Mouse (Mus musculus) forebrain, embryonic 11.5 days (tissue): ENCODE data around the gene Krcc1. TPM values are rescaled to one million over a fixed set of nuclear protein-coding genes. Genes with fewer than 3 reads are reported as not detected.
"Not testable (repeated sequence)": the region's sequence is repeated elsewhere in the genome, so short reads cannot be mapped to it uniquely, and the experiment has no call there.

Experiments used
- ATAC-seq: fragments of 200-750 bp; cut with Nextera tagmentation; replicated peaks from 2 replicates; pipeline ENCODE4 v1.8.0; 2017; ENCODE audit warnings: moderate TSS enrichment; ENCODE audit not compliant: low FRiP score
- DNase-seq: peaks from one replicate; pipeline ENCODE4 v3.0.0-alpha.2; 2017; ENCODE audit warnings: low spot score
- H3K27ac ChIP-seq: fragments of 300-500 bp; sonication (generic); 2 replicates; pipeline ENCODE4 v1.5.1; 2014; ENCODE audit warnings: low read depth, low read length
- H3K27me3 ChIP-seq: fragments of 300-500 bp; sonication (generic); 2 replicates; pipeline ENCODE4 v1.6.1; 2014; ENCODE audit warnings: mild to moderate bottlenecking, low read length, mixed read lengths; ENCODE audit not compliant: control insufficient read depth, insufficient read depth
- H3K36me3 ChIP-seq: fragments of 300-500 bp; sonication (generic); 2 replicates; pipeline ENCODE4 v1.6.1; 2014; ENCODE audit warnings: mild to moderate bottlenecking, low read length, moderate library complexity, mixed read lengths; ENCODE audit not compliant: control insufficient read depth, insufficient read depth
- H3K4me1 ChIP-seq: fragments of 300-500 bp; sonication (generic); replicated peaks from 2 replicates; pipeline ENCODE4 v1.6.1; 2014; ENCODE audit warnings: low read length, mixed read lengths; ENCODE audit not compliant: control insufficient read depth, insufficient read depth
- H3K4me2 ChIP-seq: fragments of 300-500 bp; sonication (generic); 2 replicates; pipeline ENCODE4 v1.6.1; 2014; ENCODE audit warnings: low read depth, mild to moderate bottlenecking, low read length, moderate library complexity, mixed read lengths; ENCODE audit not compliant: severe bottlenecking
- H3K4me3 ChIP-seq: fragments of 300-500 bp; sonication (generic); 2 replicates; pipeline ENCODE4 v1.5.1; 2014; ENCODE audit warnings: low read depth, low read length
- H3K9ac ChIP-seq: fragments of 300-500 bp; sonication (generic); 2 replicates; pipeline ENCODE4 v1.6.1; 2014; ENCODE audit warnings: low read length
- H3K9me3 ChIP-seq: fragments of 300-500 bp; sonication (generic); 2 replicates; pipeline ENCODE4 v1.6.1; 2016; ENCODE audit warnings: low read length, mixed read lengths; ENCODE audit not compliant: control insufficient read depth
- WGBS: fragments of 180-500 bp; shearing (Covaris S2); extraction: QIAGEN DNeasy Blood & Tissue Kit; methylation state at CpG from one replicate; pipeline ENCODE4 v1.1.7; 2014; 5-methylcytosine and 5-hydroxymethylcytosine counted together
- microRNA-seq: library from miRNA; unstranded; fragments of <30 nt; microRNA quantifications from one replicate; pipeline ENCODE4, GENCODE M21; 2016; ENCODE audit not compliant: insufficient number of aligned reads
- polyA plus RNA-seq: library from polyadenylated mRNA; unstranded; fragments of >200 nt; fragmentation: Nextera tagmentation; extraction: Ambion mirVana; gene quantifications from 2 replicates; pipeline ENCODE4 v1.2.1, GENCODE M21; 2014

The Krcc1 gene
- polyA plus RNA-seq, 1 experiment from 2014 or later, result 37.1 TPM

GRCm38 (mm10) chr6:71331491-71331890, 60.0 kb downstream of the Krcc1 start:
- H3K27me3 ChIP-seq, DNase-seq, H3K9me3 ChIP-seq, H3K36me3 ChIP-seq, H3K9ac ChIP-seq, H3K4me2 ChIP-seq, H3K27ac ChIP-seq, H3K4me1 ChIP-seq, H3K4me3 ChIP-seq, ATAC-seq: not testable (repeated sequence)
- WGBS, result 91% methylated on average over 1 of the region's 4 CpGs

DNA sequence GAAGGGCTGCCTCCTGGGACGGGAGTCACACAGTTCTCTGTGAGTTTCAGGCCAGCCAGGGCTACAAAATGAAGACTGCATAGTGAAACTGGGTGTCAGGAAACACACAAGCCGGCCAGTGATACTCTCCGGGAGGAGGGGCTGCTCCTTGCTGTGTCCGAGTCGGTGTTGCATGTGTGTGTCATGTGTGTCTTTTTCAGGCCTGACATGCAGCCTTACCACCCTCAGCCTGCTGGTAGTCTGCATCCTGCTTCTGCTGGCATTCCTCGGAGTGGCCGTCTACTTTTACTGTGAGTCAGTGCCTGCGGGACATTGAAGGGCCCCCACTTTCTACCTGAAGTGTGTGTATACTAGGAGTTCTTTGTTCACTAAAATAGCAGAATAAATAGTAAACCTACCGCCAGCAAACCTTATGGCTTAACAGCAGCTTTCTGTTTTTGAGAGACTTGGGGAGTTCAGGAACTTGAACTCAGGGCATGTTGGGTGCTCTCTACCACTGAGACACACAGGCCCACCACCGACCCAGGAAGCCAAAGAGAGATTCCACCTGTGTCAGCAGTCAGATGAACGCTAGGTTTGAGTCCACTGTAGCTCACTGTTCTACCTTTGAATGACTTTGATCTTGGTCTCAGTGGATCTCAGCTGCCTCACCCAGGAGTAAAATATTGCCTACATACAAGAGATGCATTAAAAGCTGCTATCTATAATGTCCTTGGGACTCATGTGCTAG, 60.9 kb downstream of the Krcc1 start:
- WGBS, result 89% methylated on average over 11 of the region's 11 CpGs
- no peaks in the 10 kb centered on the region for H3K36me3 ChIP-seq
- H3K4me1 ChIP-seq, result no peaks in the 10 kb centered on the region
- no peaks in the 10 kb centered on the region for H3K27me3 ChIP-seq
- ATAC-seq, result no peak
- no peak overlapping the region for H3K4me3 ChIP-seq
- no peak for DNase-seq
- no peak overlapping the region for H3K9ac ChIP-seq
- H3K27ac ChIP-seq, result no peak overlapping the region
- no peak overlapping the region for H3K4me2 ChIP-seq
- H3K9me3 ChIP-seq, result no peaks in the 10 kb centered on the region

DNA sequence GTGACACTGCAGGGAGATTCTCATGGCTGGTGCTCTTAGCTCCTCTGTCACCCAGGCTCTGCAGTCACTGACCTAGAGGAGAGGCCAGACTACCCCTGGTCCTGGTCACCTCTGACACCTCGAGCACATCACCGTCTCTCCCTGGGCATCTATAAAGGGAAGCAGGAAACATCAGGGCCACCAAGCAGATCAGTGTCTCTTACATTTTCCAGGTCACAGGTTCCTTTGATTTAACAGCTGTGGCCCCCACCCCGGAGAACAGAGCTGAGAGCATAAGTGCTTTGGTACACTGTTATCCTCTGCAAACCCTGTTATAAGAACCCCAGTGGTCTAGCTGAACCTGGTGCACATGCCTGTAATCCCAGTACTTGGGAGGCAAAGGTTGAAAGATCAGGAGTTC, 61.6 kb downstream of the Krcc1 start:
- no peak overlapping the region for H3K27ac ChIP-seq
- ATAC-seq (no peak), DNase-seq (no peak)
- H3K4me3 ChIP-seq, result no peak overlapping the region
- no peaks in the 10 kb centered on the region for H3K36me3 ChIP-seq
- WGBS, result 74% methylated on average over 3 of the region's 3 CpGs
- no peaks in the 10 kb centered on the region for H3K9me3 ChIP-seq
- no peak overlapping the region for H3K9ac ChIP-seq
- H3K4me1 ChIP-seq, result no peaks in the 10 kb centered on the region
- H3K4me2 ChIP-seq, result no peak overlapping the region
- H3K27me3 ChIP-seq, result no peaks in the 10 kb centered on the region

DNA sequence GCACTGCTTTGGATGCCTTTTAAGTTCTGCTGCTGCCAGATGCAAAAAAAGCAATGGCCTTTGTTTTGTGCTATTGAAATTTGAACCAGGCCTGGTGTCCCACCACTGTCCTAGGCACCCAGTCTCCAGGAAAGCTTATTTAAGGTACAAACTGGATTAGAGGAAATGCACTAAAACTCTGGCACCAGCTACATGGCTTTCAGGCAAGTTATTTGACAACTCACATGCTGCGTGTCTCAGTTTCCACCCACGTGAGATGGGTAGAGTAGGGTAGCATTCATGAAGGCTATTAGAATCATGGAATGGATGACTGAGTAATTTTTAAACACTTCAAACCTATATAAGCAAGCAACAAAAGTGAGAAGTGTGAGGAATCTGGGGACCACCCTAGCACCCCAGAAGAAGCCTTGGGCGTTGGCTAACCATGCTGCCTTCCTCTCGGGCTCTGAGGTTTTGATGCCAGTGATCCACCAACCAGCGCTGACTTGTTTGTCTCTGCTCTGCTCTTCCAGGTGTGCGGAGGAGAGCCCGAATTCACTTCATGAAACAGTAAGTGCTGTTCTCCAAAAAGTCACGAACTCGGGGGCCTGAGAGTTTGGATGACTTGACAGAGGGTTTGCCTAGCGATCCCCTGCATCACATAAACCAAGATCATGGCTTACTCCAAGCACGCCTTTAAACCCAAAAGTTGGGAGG, 62.2 kb downstream of the Krcc1 start:
- Histone ChIP-seq H3K4me2 (no peak overlapping the region), H3K27me3 (no peaks in the 10 kb centered on the region), H3K9ac (no peak overlapping the region), H3K4me3 (no peak overlapping the region), H3K36me3 (no peaks in the 10 kb centered on the region), H3K4me1 (no peaks in the 10 kb centered on the region), H3K9me3 (no peaks in the 10 kb centered on the region), H3K27ac (no peak overlapping the region)
- ATAC-seq (no peak), DNase-seq (no peak)
- WGBS, result 95% methylated on average over 11 of the region's 11 CpGs

Small RNAs within 50 kb of the gene (microRNA-seq; reads per million reads assigned to microRNA genes)
- 32.8 reads per million, percentile 22 among the genes with 10 or more reads in this experiment for gene Mir8112

Other genes with a start within 250 kb of the Krcc1 start
- 4.4 and 4.7 TPM in 2 replicates for gene Thnsl2, start 127.2 kb upstream of the Krcc1 start, polyA plus RNA-seq
- gene Fabp1, start 71.8 kb upstream of the Krcc1 start, polyA plus RNA-seq, result not detected in 2 replicates
- gene Smyd1, start 50.6 kb downstream of the Krcc1 start, polyA plus RNA-seq, result 0.17 and 0.51 TPM in 2 replicates
- not detected in 2 replicates for gene Cd8b1, start 51.1 kb downstream of the Krcc1 start, polyA plus RNA-seq
- gene Cd8a, start 101.8 kb downstream of the Krcc1 start, polyA plus RNA-seq, result not detected in 2 replicates
- gene Rmnd5a, start 169.0 kb downstream of the Krcc1 start, polyA plus RNA-seq, result 8.8 and 10.9 TPM in 2 replicates
- gene Rnf103, start 222.2 kb downstream of the Krcc1 start, polyA plus RNA-seq, result 17.9 and 18.9 TPM in 2 replicates